ENCODE assay signal across 30 mouse cellular contexts in genomic region chr2:164419489-164419888, GRCm38 (mm10). TPM values are rescaled to one million over a fixed set of nuclear protein-coding genes. Genes with fewer than 3 reads are reported as not detected.
A peak's percentile ranks its signal among the peaks of the same experiment; 100 is the strongest.
DNase-seq lines count a peak whose midpoint lies in the region; ATAC-seq and TF ChIP-seq lines count a peak whose summit lies in the region.
"Had no signal": no experiment of that assay in that cellular context is flagged by ENCODE, and none has a peak within 500 bp of the region (broad histone marks: within the 10 kb centered on the region; RNA-seq: fewer than 3 reads in every experiment).

No protein-coding gene starts in this region.

- 0% methylated on average over 3 of the region's 3 CpGs for WGBS in embryonic facial prominence, embryonic 14.5 days
- WGBS in embryonic facial prominence, embryonic 10.5 days, result 7% methylated on average over 3 of the region's 3 CpGs
- 22% methylated on average over 3 of the region's 3 CpGs for WGBS in liver, adult 2 months
- WGBS in liver, postnatal 0 days (ENCODE audit: insufficient replicate concordance), result 11% methylated on average over 3 of the region's 3 CpGs
- WGBS in midbrain, embryonic 10.5 days, result 11% methylated on average over 3 of the region's 3 CpGs

- DNase-seq in embryonic facial prominence, embryonic 14.5 days (ENCODE audit: low spot score), result peak; percentile 45
- DNase-seq in embryonic facial prominence, embryonic 10.5 days (ENCODE audit: low spot score), result no peak
- peak; percentile 26 for DNase-seq in liver, adult 2 months (ENCODE audit: extremely low read depth, low read depth, low spot score)
- no peak for DNase-seq in liver, postnatal 0 days
- peak; percentile 39 for DNase-seq in ZHBTc4 (ENCODE audit: low read depth, low spot score)
- DNase-seq in spleen, adult 18-20 months, result no peak
- no peak for DNase-seq in midbrain, embryonic 10.5 days (ENCODE audit: low spot score)
- DNase-seq: adrenal gland, adult 8-10 months; cerebellum, adult 18-20 months; cerebellum, postnatal 14 days; gastrocnemius, postnatal 10 days; heart, postnatal 14 days; lung, postnatal 4 days; right cerebral cortex, adult 18-20 months; right cerebral cortex, postnatal 4 days; thymus, postnatal 4 days had no signal

- no peak overlapping the region for H3K9ac ChIP-seq in embryonic facial prominence, embryonic 14.5 days (ENCODE audit: low read depth, low read length)
- H3K9ac ChIP-seq in liver, adult 2 months (ENCODE audit: low read depth, low read length), result no peak overlapping the region
- H3K9ac ChIP-seq in liver, postnatal 0 days (replicated peaks), result no peak overlapping the region; the same call in 1 of the 2 replicates
- H3K9ac ChIP-seq: hindbrain, embryonic 12.5 days; limb, embryonic 15.5 days; liver, embryonic 15.5 days; neural tube, embryonic 15.5 days; stomach, embryonic 15.5 days had no signal

- TF ChIP-seq EP300 in liver, postnatal 0 days (IDR thresholded peaks at IDR 0.05; ENCODE audit: low read depth), result no peak

- H3K4me2 ChIP-seq in embryonic facial prominence, embryonic 14.5 days (ENCODE audit: low read depth, low read length), result no peak overlapping the region
- no peak overlapping the region for H3K4me2 ChIP-seq in liver, postnatal 0 days (ENCODE audit: low read depth, low read length)
- H3K4me2 ChIP-seq: heart, embryonic 11.5 days; hindbrain, embryonic 12.5 days; limb, embryonic 15.5 days; liver, embryonic 15.5 days; neural tube, embryonic 15.5 days; stomach, embryonic 15.5 days had no signal

- H3K79me2 ChIP-seq in liver, adult 2 months (ENCODE audit: control insufficient read depth, insufficient read depth, low read length), result no peaks in the 10 kb centered on the region

- H3K4me3 ChIP-seq in embryonic facial prominence, embryonic 14.5 days (ENCODE audit: low read depth, low read length), result no peak overlapping the region
- no peak overlapping the region for H3K4me3 ChIP-seq in embryonic facial prominence, embryonic 10.5 days
- H3K4me3 ChIP-seq in liver, adult 2 months (ENCODE audit: insufficient read depth, low read depth, low read length), result no peak overlapping the region
- no peak overlapping the region for H3K4me3 ChIP-seq in liver, postnatal 0 days (ENCODE audit: low read depth, low read length)
- H3K4me3 ChIP-seq in midbrain, embryonic 10.5 days, result no peak overlapping the region
- H3K4me3 ChIP-seq: hindbrain, embryonic 12.5 days; limb, embryonic 15.5 days; liver, embryonic 15.5 days; neural tube, embryonic 15.5 days; stomach, embryonic 15.5 days had no signal

- no peaks in the 10 kb centered on the region for H3K4me1 ChIP-seq in embryonic facial prominence, embryonic 14.5 days (ENCODE audit: control insufficient read depth, insufficient read depth, low read length)
- peaks cover 20% of the 10 kb centered on the region for H3K4me1 ChIP-seq in embryonic facial prominence, embryonic 10.5 days
- peaks cover 30% of the 10 kb centered on the region for H3K4me1 ChIP-seq in liver, adult 2 months (ENCODE audit: control insufficient read depth, insufficient read depth, low read length)
- H3K4me1 ChIP-seq in liver, postnatal 0 days (ENCODE audit: insufficient read depth), result peaks cover 22% of the 10 kb centered on the region
- H3K4me1 ChIP-seq in midbrain, embryonic 10.5 days, result peaks cover under 1% of the 10 kb centered on the region; the same call in 1 of the 2 replicates
- H3K4me1 ChIP-seq: hindbrain, embryonic 12.5 days; neural tube, embryonic 15.5 days; stomach, embryonic 15.5 days had no signal

- TF ChIP-seq POLR2A in liver, adult 2 months (IDR thresholded peaks at IDR 0.05; ENCODE audit: extremely low read depth, insufficient read depth, low read length), result no peak

- no peak for TF ChIP-seq CTCF in liver, adult 2 months (IDR thresholded peaks at IDR 0.05; ENCODE audit: low read depth, low read length)
- no peak for TF ChIP-seq CTCF in liver, postnatal 0 days (IDR thresholded peaks at IDR 0.05; ENCODE audit: low read depth)

- no peak overlapping the region for H3K27ac ChIP-seq in embryonic facial prominence, embryonic 14.5 days (replicated peaks; ENCODE audit: low read depth, low read length)
- H3K27ac ChIP-seq in embryonic facial prominence, embryonic 10.5 days (replicated peaks), result no peak overlapping the region
- no peak overlapping the region for H3K27ac ChIP-seq in liver, adult 2 months (replicated peaks; ENCODE audit: insufficient read depth, low read depth, low read length)
- no peak overlapping the region for H3K27ac ChIP-seq in liver, postnatal 0 days (ENCODE audit: low read depth)
- H3K27ac ChIP-seq in midbrain, embryonic 10.5 days (replicated peaks), result no peak overlapping the region
- H3K27ac ChIP-seq: hindbrain, embryonic 12.5 days; limb, embryonic 15.5 days; liver, embryonic 15.5 days; neural tube, embryonic 15.5 days; stomach, embryonic 15.5 days had no signal

- H3K27me3 ChIP-seq in embryonic facial prominence, embryonic 14.5 days (replicated peaks; ENCODE audit: control insufficient read depth, insufficient read depth, low read length), result no peaks in the 10 kb centered on the region
- H3K27me3 ChIP-seq in embryonic facial prominence, embryonic 10.5 days (replicated peaks; ENCODE audit: low read depth, poor library complexity, severe bottlenecking), result peaks cover 17% of the 10 kb centered on the region
- no peaks in the 10 kb centered on the region for H3K27me3 ChIP-seq in liver, adult 2 months (ENCODE audit: control insufficient read depth, insufficient read depth, low read length)
- no peaks in the 10 kb centered on the region for H3K27me3 ChIP-seq in liver, postnatal 0 days (ENCODE audit: insufficient read depth, low read length)
- peaks cover 26% of the 10 kb centered on the region for H3K27me3 ChIP-seq in midbrain, embryonic 10.5 days (ENCODE audit: low read depth, poor library complexity, severe bottlenecking)
- H3K27me3 ChIP-seq: stomach, embryonic 15.5 days had no signal

- no peaks in the 10 kb centered on the region for H3K9me3 ChIP-seq in embryonic facial prominence, embryonic 14.5 days (ENCODE audit: control insufficient read depth, low read length)
- H3K9me3 ChIP-seq in embryonic facial prominence, embryonic 10.5 days, result no peaks in the 10 kb centered on the region
- H3K9me3 ChIP-seq in liver, postnatal 0 days (ENCODE audit: low read length), result no peaks in the 10 kb centered on the region
- H3K9me3 ChIP-seq in midbrain, embryonic 10.5 days (replicated peaks), result no peaks in the 10 kb centered on the region
- H3K9me3 ChIP-seq: hindbrain, embryonic 12.5 days; limb, embryonic 15.5 days; liver, embryonic 15.5 days; neural tube, embryonic 15.5 days; stomach, embryonic 15.5 days had no signal

- peaks cover 13% of the 10 kb centered on the region; the same call in 1 of the 2 replicates for H3K36me3 ChIP-seq in embryonic facial prominence, embryonic 14.5 days (ENCODE audit: control insufficient read depth, insufficient read depth, low read length)
- peaks cover 11% of the 10 kb centered on the region for H3K36me3 ChIP-seq in embryonic facial prominence, embryonic 10.5 days (replicated peaks)
- H3K36me3 ChIP-seq in liver, adult 2 months (ENCODE audit: control insufficient read depth, insufficient read depth, low read length), result peaks cover 1% of the 10 kb centered on the region; the same call in 1 of the 2 replicates
- peaks cover 4% of the 10 kb centered on the region for H3K36me3 ChIP-seq in liver, postnatal 0 days (replicated peaks; ENCODE audit: insufficient read depth, low read length)
- peaks cover 11% of the 10 kb centered on the region for H3K36me3 ChIP-seq in midbrain, embryonic 10.5 days
- H3K36me3 ChIP-seq: hindbrain, embryonic 12.5 days; neural tube, embryonic 15.5 days had no signal

- peak; percentile 26; the same call in 1 of the 2 replicates for ATAC-seq in embryonic facial prominence, embryonic 14.5 days (ENCODE audit: low read depth)
- ATAC-seq in liver, postnatal 0 days, result no peak
- ATAC-seq: forebrain, embryonic 16.5 days; intestine, postnatal 0 days had no signal

RNA-seq across cellular contexts. Expression of gene Matn4, which starts 14.5 kb away (rescaled TPM):
- 15.6 and 20.6 TPM in 2 replicates for polyA plus RNA-seq in embryonic facial prominence, embryonic 14.5 days (2014; fragmentation: Nextera tagmentation; extraction: Ambion mirVana)
- polyA plus RNA-seq in embryonic facial prominence, embryonic 10.5 days (2016; fragmentation: Nextera tagmentation; extraction: Ambion mirVana), result 0.23 and 0.85 TPM in 2 replicates
- 0.07 and 0.09 TPM in 2 replicates for total RNA-seq in liver, adult 2 months (2014; rRNA removed)
- 0.04 and 0.05 TPM in 2 replicates for polyA plus RNA-seq in liver, adult 2 months (2012; rRNA removed)
- polyA plus RNA-seq in liver, postnatal 0 days (2015; fragmentation: Nextera tagmentation; extraction: Ambion mirVana), result 0.18 and 0.25 TPM in 2 replicates
- 0.21 TPM in 1 of 2 replicates, not detected in the other for polyA plus RNA-seq in midbrain, embryonic 10.5 days (2016; fragmentation: Nextera tagmentation; extraction: Ambion mirVana)
- total RNA-seq: CH12.LX; granulocyte monocyte progenitor cell, adult 5-6 weeks; MEL had no signal

RNA-seq across cellular contexts. Expression of gene Rbpjl, which starts 16.5 kb away (rescaled TPM):
- polyA plus RNA-seq in embryonic facial prominence, embryonic 14.5 days (2014; fragmentation: Nextera tagmentation; extraction: Ambion mirVana), result 0.42 and 0.52 TPM in 2 replicates
- polyA plus RNA-seq in embryonic facial prominence, embryonic 10.5 days (2016; fragmentation: Nextera tagmentation; extraction: Ambion mirVana), result not detected in 2 replicates
- 0.18 and 0.20 TPM in 2 replicates for total RNA-seq in liver, adult 2 months (2014; rRNA removed)
- not detected in 2 replicates for polyA plus RNA-seq in liver, adult 2 months (2012; rRNA removed)
- not detected in 2 replicates for polyA plus RNA-seq in liver, postnatal 0 days (2015; fragmentation: Nextera tagmentation; extraction: Ambion mirVana)
- polyA plus RNA-seq in midbrain, embryonic 10.5 days (2016; fragmentation: Nextera tagmentation; extraction: Ambion mirVana), result not detected in 2 replicates
- total RNA-seq: adrenal gland, adult 8-10 months; granulocyte monocyte progenitor cell, adult 5-6 weeks; heart, postnatal 14 days; megakaryocyte-erythroid progenitor cell, adult 5-6 weeks; MEL had no signal

RNA-seq across cellular contexts. Expression of gene Sdc4, which starts 24.2 kb away (rescaled TPM):
- 57.1 and 58.4 TPM in 2 replicates for polyA plus RNA-seq in embryonic facial prominence, embryonic 14.5 days (2014; fragmentation: Nextera tagmentation; extraction: Ambion mirVana)
- polyA plus RNA-seq in embryonic facial prominence, embryonic 10.5 days (2016; fragmentation: Nextera tagmentation; extraction: Ambion mirVana), result 25.5 and 26.0 TPM in 2 replicates
- 511 and 573 TPM in 2 replicates for total RNA-seq in liver, adult 2 months (2014; rRNA removed)
- polyA plus RNA-seq in liver, adult 2 months (2012; rRNA removed), result 178 and 182 TPM in 2 replicates
- 194 and 208 TPM in 2 replicates for polyA plus RNA-seq in liver, postnatal 0 days (2015; fragmentation: Nextera tagmentation; extraction: Ambion mirVana)
- 16.1 and 17.4 TPM in 2 replicates for polyA plus RNA-seq in midbrain, embryonic 10.5 days (2016; fragmentation: Nextera tagmentation; extraction: Ambion mirVana)
- total RNA-seq: granulocyte monocyte progenitor cell, adult 5-6 weeks; MEL had no signal

RNA-seq across cellular contexts. Expression of gene Slpi, which starts 30.6 kb away (rescaled TPM):
- polyA plus RNA-seq in embryonic facial prominence, embryonic 14.5 days (2014; fragmentation: Nextera tagmentation; extraction: Ambion mirVana), result 1.3 and 2.1 TPM in 2 replicates
- 0.46 TPM in 1 of 2 replicates, not detected in the other for polyA plus RNA-seq in embryonic facial prominence, embryonic 10.5 days (2016; fragmentation: Nextera tagmentation; extraction: Ambion mirVana)
- total RNA-seq in liver, adult 2 months (2014; rRNA removed), result 0.94 and 1.4 TPM in 2 replicates
- 4.5 and 5.7 TPM in 2 replicates for polyA plus RNA-seq in liver, adult 2 months (2012; rRNA removed)
- polyA plus RNA-seq in liver, postnatal 0 days (2015; fragmentation: Nextera tagmentation; extraction: Ambion mirVana), result 59.4 and 63.6 TPM in 2 replicates
- 0.31 TPM in 1 of 2 replicates, not detected in the other for polyA plus RNA-seq in midbrain, embryonic 10.5 days (2016; fragmentation: Nextera tagmentation; extraction: Ambion mirVana)
- total RNA-seq: left cerebral cortex, postnatal 25 days; megakaryocyte-erythroid progenitor cell, adult 5-6 weeks; MEL; midbrain, postnatal 0 days had no signal
- polyA plus RNA-seq: forebrain, embryonic 16.5 days had no signal

RNA-seq across cellular contexts. Expression of gene Sys1, which starts 37.3 kb away (rescaled TPM):
- polyA plus RNA-seq in embryonic facial prominence, embryonic 14.5 days (2014; fragmentation: Nextera tagmentation; extraction: Ambion mirVana), result 63.3 and 68.3 TPM in 2 replicates
- polyA plus RNA-seq in embryonic facial prominence, embryonic 10.5 days (2016; fragmentation: Nextera tagmentation; extraction: Ambion mirVana), result 52.5 and 53.1 TPM in 2 replicates
- total RNA-seq in liver, adult 2 months (2014; rRNA removed), result 33.7 and 40.9 TPM in 2 replicates
- polyA plus RNA-seq in liver, adult 2 months (2012; rRNA removed), result 145 and 157 TPM in 2 replicates
- 43.5 and 46.2 TPM in 2 replicates for polyA plus RNA-seq in liver, postnatal 0 days (2015; fragmentation: Nextera tagmentation; extraction: Ambion mirVana)
- polyA plus RNA-seq in midbrain, embryonic 10.5 days (2016; fragmentation: Nextera tagmentation; extraction: Ambion mirVana), result 64.8 and 65.9 TPM in 2 replicates

Comparison
In these comparisons a context has a peak if more than half of its experiments do, and no peak if none do; other contexts are left out.
1. DNase-seq: peak in embryonic facial prominence, embryonic 14.5 days (single experiment), liver, adult 2 months (single experiment) and ZHBTc4 (single experiment); none in embryonic facial prominence, embryonic 10.5 days (single experiment), liver, postnatal 0 days (single experiment), spleen, adult 18-20 months (0 of 2) and midbrain, embryonic 10.5 days (single experiment).